Mouse (Mus musculus): ENCODE data around the gene 1700086D15Rik. TPM values are rescaled to one million over a fixed set of nuclear protein-coding genes. Genes with fewer than 3 reads are reported as not detected.

Gene 1700086D15Rik
- polyA plus RNA-seq (2015; fragmentation: Nextera tagmentation; extraction: Ambion mirVana), result not detected in 2 replicates

GRCm38 (mm10) chr11:65159791-65160190 lies at the start of gene 1700086D15Rik:
Gene 1700086D15Rik, minus strand, starts transcription at chr11:65159891.

DNA sequence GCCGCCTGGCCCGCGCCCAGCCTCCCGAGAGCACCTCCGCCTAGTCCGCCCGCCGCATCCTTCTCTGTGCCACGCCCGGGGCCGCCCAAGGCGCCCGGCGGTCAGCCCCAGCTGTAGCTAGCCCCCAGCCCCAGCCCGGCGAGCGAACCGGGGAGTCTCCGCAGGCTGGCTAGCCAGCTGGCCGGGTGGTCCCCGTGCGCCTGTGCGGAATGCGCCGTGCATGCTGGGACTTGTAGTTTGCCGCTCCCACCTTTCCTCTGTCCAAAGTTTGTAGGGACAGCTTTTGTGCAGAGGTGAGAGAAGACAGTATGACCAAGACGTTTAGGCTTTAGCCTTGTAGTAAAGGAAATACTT lies 3.1 kb upstream of the 1700086D15Rik start, which contains the start of gene Arhgap44:
TSS of gene Arhgap44 (minus strand) at position 195 of the 354 bp plus-strand sequence.

Other genes with a start within 250 kb of the 1700086D15Rik start
- 16.3 and 16.7 TPM in 2 replicates for gene Elac2, start 180.9 kb downstream of the 1700086D15Rik start, polyA plus RNA-seq (2015; fragmentation: Nextera tagmentation; extraction: Ambion mirVana)
- 2.5 and 2.8 TPM in 2 replicates for gene Arhgap44, start 3.1 kb upstream of the 1700086D15Rik start, polyA plus RNA-seq (2015; fragmentation: Nextera tagmentation; extraction: Ambion mirVana)
- 1.2 and 1.7 TPM in 2 replicates for gene Myocd, start 110.1 kb upstream of the 1700086D15Rik start, polyA plus RNA-seq (2015; fragmentation: Nextera tagmentation; extraction: Ambion mirVana)

All from skeletal muscle tissue, postnatal 0 days (tissue).